Mouse (Mus musculus) liver, embryonic 14.5 days (tissue): ENCODE results near the gene Tada1. TPM values are rescaled to one million over a fixed set of nuclear protein-coding genes. Genes with fewer than 3 reads are reported as not detected.

Experiments
- ATAC-seq: fragments of 200-750 bp; cut with Nextera tagmentation; 2 replicates; pipeline ENCODE4 v1.8.0; 2017; ENCODE audit warnings: moderate number of reproducible peaks, mild to moderate bottlenecking, moderate library complexity; ENCODE audit not compliant: insufficient read depth
- DNase-seq, 3 experiments: peaks; one replicate each; pipeline ENCODE4 v3.0.0-alpha.2; 2012 to 2013; ENCODE audit warnings: low read depth in 3 of 3, low spot score in 3 of 3
- H3K27ac ChIP-seq: fragments of 300-500 bp; sonication (generic); 2 replicates; pipeline ENCODE4 v1.5.1; 2014; ENCODE audit warnings: moderate library complexity, mild to moderate bottlenecking, control low read depth, inconsistent platforms
- H3K27me3 ChIP-seq: fragments of 300-500 bp; sonication (generic); 2 replicates; pipeline ENCODE4 v1.6.1; 2014; ENCODE audit warnings: mild to moderate bottlenecking, low read length, moderate library complexity; ENCODE audit not compliant: control insufficient read depth, insufficient read depth
- H3K36me3 ChIP-seq: fragments of 300-500 bp; sonication (generic); replicated peaks from 2 replicates; pipeline ENCODE4 v1.6.1; 2014; ENCODE audit warnings: low read depth; ENCODE audit not compliant: control insufficient read depth, insufficient read depth
- H3K4me1 ChIP-seq, 2 experiments: fragments of 200-500 bp in 1 of 2; fragments of 300-500 bp in 1 of 2; sonication (generic) in 1 of 2; replicated peaks; 2 replicates each; pipeline ENCODE4 v1.6.1; 2012 to 2014; ENCODE audit warnings: antibody characterized with exemption in 1 of 2, inconsistent platforms in 1 of 2, low read length in 1 of 2; ENCODE audit not compliant: control insufficient read depth in 2 of 2, insufficient read depth in 2 of 2
- H3K4me2 ChIP-seq: fragments of 300-500 bp; sonication (generic); 2 replicates; pipeline ENCODE4 v1.6.1; 2014; ENCODE audit warnings: low read depth, mild to moderate bottlenecking, control low read depth, moderate library complexity
- H3K4me3 ChIP-seq, 2 experiments: fragments of 200-500 bp in 1 of 2; fragments of 300-500 bp in 1 of 2; sonication (generic) in 1 of 2; 2 replicates each; pipeline ENCODE4 v1.5.1; 2012 to 2014; ENCODE audit warnings: low read depth in 2 of 2, low read length in 2 of 2, mild to moderate bottlenecking in 2 of 2, control low read depth in 1 of 2, inconsistent platforms in 1 of 2, moderate library complexity in 1 of 2; ENCODE audit not compliant: insufficient read depth in 1 of 2
- H3K9ac ChIP-seq: fragments of 300-500 bp; sonication (generic); replicated peaks from 2 replicates; pipeline ENCODE4 v1.6.1; 2014; ENCODE audit warnings: mild to moderate bottlenecking, control low read depth, moderate library complexity
- H3K9me3 ChIP-seq: fragments of 300-500 bp; sonication (generic); 2 replicates; pipeline ENCODE4 v1.6.1; 2016; ENCODE audit warnings: low read length, mixed read lengths; ENCODE audit not compliant: control insufficient read depth
- CTCF ChIP-seq: IDR thresholded peaks from 2 replicates; pipeline ENCODE4 v1.5.1; 2016; ENCODE audit warnings: antibody characterized with exemption, low read depth, control low read depth
- EP300 ChIP-seq: IDR thresholded peaks from 2 replicates; pipeline ENCODE4 v1.6.1; 2016; ENCODE audit warnings: antibody characterized with exemption, low read depth
- WGBS: fragments of 180-500 bp; shearing (Covaris S2); extraction: QIAGEN DNeasy Blood & Tissue Kit; methylation state at CpG from one replicate; pipeline ENCODE4 v1.1.7; 2014; ENCODE audit not compliant: insufficient replicate concordance; 5-methylcytosine and 5-hydroxymethylcytosine counted together
- polyA plus RNA-seq, 2 experiments: library from polyadenylated mRNA; depleted of rRNA in 1 of 2; stranded (reverse) in 1 of 2; unstranded in 1 of 2; fragments of >200 nt; fragmentation: Nextera tagmentation in 1 of 2; extraction: Ambion mirVana in 1 of 2; gene quantifications; 2 replicates each; pipeline versions ENCODE4 v1.2.1 to v1.2.3; 2012 to 2014

The Tada1 gene
- polyA plus RNA-seq, 2 experiments, result 13.7 to 23.0 TPM

DNA sequence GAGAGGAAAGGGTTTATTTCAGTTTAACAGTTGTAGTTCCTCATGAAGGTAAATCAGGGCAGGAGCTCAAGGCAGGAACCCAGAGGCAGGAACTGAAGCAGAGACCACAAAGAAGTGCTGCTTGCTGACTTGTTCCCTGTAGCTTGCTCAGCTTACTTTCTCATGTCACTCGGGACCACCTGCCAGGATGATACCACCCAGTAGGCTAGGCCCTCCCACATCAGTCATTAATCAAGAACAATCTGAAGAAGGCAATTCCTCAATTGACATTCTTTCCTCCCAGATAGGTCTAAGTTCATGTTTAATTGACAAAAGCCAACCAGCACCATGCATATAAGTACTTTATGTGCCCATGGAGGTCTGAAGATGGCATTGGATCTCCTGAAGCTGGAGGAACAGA is 32.6 kb downstream of the Tada1 start:
- TF ChIP-seq CTCF, result no peak
- no peak for TF ChIP-seq EP300
- WGBS, result 65% methylated on average over 1 of the region's 1 CpGs
- no peak for DNase-seq

DNA sequence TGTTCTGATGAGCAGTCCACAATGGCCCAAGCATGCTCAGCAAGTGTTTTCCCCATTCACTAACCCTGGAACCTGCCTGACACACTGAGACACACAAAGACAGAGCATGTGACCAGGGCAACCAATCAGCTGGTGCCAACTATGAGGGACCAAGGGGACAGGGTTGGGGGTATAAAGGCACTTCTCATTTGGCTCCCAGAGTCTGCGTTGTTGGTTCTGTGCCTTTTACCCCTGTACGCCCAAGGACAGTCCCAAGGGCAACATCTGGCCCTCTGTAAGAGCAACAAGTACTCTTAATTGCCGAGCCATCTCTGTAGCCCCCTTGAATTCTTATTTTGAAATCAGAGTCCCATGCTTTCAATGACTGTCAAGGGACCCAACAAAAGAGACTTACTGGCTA is 33.4 kb downstream of the Tada1 start:
- no peak for DNase-seq
- H3K9me3 ChIP-seq, result no peaks in the 10 kb centered on the region
- no peak for ATAC-seq
- no peak overlapping the region for H3K4me3 ChIP-seq
- H3K4me2 ChIP-seq, result no peak overlapping the region
- WGBS, result 65% methylated on average over 3 of the region's 3 CpGs
- H3K4me1 ChIP-seq, result peaks cover 0 to 3% of the 10 kb centered on the region in 2 experiments; a peak in 3 of 4 replicates
- H3K27ac ChIP-seq, result no peak overlapping the region
- H3K9ac ChIP-seq, result no peak overlapping the region
- TF ChIP-seq EP300, result no peak
- TF ChIP-seq CTCF, result no peak
- no peaks in the 10 kb centered on the region for H3K27me3 ChIP-seq
- H3K36me3 ChIP-seq, result no peaks in the 10 kb centered on the region

More for the DNA sequence above, 32.6 kb downstream of the Tada1 start:
- Histone ChIP-seq H3K4me3 (no peak overlapping the region), H3K36me3 (no peaks in the 10 kb centered on the region), H3K4me2 (no peak overlapping the region), H3K9me3 (no peaks in the 10 kb centered on the region), H3K27ac (no peak overlapping the region), H3K9ac (no peak overlapping the region), H3K27me3 (no peaks in the 10 kb centered on the region), H3K4me1 (peaks cover 0 to 3% of the 10 kb centered on the region in 2 experiments; a peak in 3 of 4 replicates)
- ATAC-seq, result no peak

GRCm38 (mm10) chr1:166429053-166429452 is 50.2 kb downstream of the Tada1 start:
- no peaks in the 10 kb centered on the region for H3K36me3 ChIP-seq
- no peak overlapping the region for H3K27ac ChIP-seq
- no peaks in the 10 kb centered on the region for H3K27me3 ChIP-seq
- DNase-seq (no peak), ATAC-seq (peak; percentile 38; the same call in 1 of the 2 replicates)
- H3K9me3 ChIP-seq, result no peaks in the 10 kb centered on the region
- 39% methylated on average over 3 of the region's 3 CpGs for WGBS
- peak overlapping the region; percentile 13; the same call in 1 of the 2 replicates for H3K4me2 ChIP-seq
- no peak overlapping the region for H3K4me3 ChIP-seq
- H3K9ac ChIP-seq, result no peak overlapping the region
- TF ChIP-seq EP300 (no peak), CTCF (peak; percentile 35)
- peaks cover 0 to 2% of the 10 kb centered on the region in 2 experiments; a peak in 1 of 4 replicates for H3K4me1 ChIP-seq

DNA sequence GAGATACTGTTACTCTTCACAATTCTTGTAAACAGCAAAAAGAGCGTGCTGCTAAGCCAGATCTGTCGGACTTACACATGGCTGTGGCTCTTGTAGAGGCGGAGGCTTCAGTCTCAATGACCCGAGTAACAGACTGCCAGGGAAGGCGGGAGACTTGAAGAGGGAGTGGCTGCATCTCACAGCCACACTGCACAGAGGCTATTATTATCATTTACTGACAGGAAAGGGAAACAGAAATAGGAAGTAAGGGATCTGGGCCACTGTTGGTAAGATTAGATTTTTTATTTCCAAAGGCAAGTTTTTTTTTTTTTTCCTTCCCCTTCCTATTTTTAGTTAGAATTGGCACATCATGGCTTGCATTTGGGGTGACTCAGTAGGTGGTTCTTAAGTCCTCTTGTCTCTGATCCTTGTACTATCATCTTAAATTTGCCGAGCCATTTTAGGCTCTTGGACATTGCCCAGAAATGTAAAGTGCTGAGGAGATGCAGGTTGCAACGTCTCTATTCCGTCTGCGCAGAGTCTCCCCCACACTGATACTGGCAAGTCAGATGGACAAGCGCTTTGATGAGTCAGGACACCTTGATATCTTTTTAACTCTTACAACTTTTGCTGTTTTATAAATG is 51.0 kb downstream of the Tada1 start:
- H3K36me3 ChIP-seq, result no peaks in the 10 kb centered on the region
- H3K9ac ChIP-seq, result no peak overlapping the region; the same call in 1 of the 2 replicates
- ATAC-seq (peak; percentile 74), DNase-seq (peak in 2 of 3 experiments; percentile 13 to 22)
- 14% methylated on average over 10 of the region's 10 CpGs for WGBS
- peak overlapping the region; percentile 8 to 25; a peak in 3 of 4 replicates for H3K4me3 ChIP-seq
- peaks cover 0 to 2% of the 10 kb centered on the region in 2 experiments; a peak in 1 of 4 replicates for H3K4me1 ChIP-seq
- H3K27ac ChIP-seq, result no peak overlapping the region
- TF ChIP-seq EP300, result no peak
- TF ChIP-seq CTCF, result no peak
- no peaks in the 10 kb centered on the region for H3K9me3 ChIP-seq
- peak overlapping the region; percentile 54 for H3K4me2 ChIP-seq
- H3K27me3 ChIP-seq, result no peaks in the 10 kb centered on the region

GRCm38 (mm10) chr1:166439426-166439825 is 60.5 kb downstream of the Tada1 start:
- H3K4me2 ChIP-seq, result no peak overlapping the region
- H3K27ac ChIP-seq, result no peak overlapping the region
- no peak overlapping the region for H3K4me3 ChIP-seq
- H3K27me3 ChIP-seq, result no peaks in the 10 kb centered on the region
- 46% methylated on average over 6 of the region's 6 CpGs for WGBS
- TF ChIP-seq CTCF (no peak), EP300 (no peak)
- H3K4me1 ChIP-seq, result no peaks in the 10 kb centered on the region
- H3K36me3 ChIP-seq, result no peaks in the 10 kb centered on the region
- no peak overlapping the region for H3K9ac ChIP-seq
- DNase-seq (no peak), ATAC-seq (no peak)
- H3K9me3 ChIP-seq, result no peaks in the 10 kb centered on the region
